Mouse (Mus musculus) C2C12 (cell line): ENCODE data around the gene Cebpa.

Experiments used
- CEBPB ChIP-seq: IDR thresholded peaks from one replicate; pipeline ENCODE4 v1.6.1; 2011; ENCODE audit warnings: low read depth, mild to moderate bottlenecking, control low read depth, moderate library complexity
- CTCF ChIP-seq: IDR thresholded peaks from one replicate; pipeline ENCODE4 v1.5.1; 2011; ENCODE audit not compliant: control insufficient read depth, insufficient read depth, insufficient read length
- MAX ChIP-seq: IDR thresholded peaks from one replicate; pipeline ENCODE4 v1.6.1; 2011; ENCODE audit warnings: mild to moderate bottlenecking, control low read depth
- MYOD1 ChIP-seq: IDR thresholded peaks from one replicate; pipeline ENCODE4 v1.6.1; 2011; ENCODE audit warnings: low read depth; ENCODE audit not compliant: control insufficient read depth, insufficient read length
- MYOG ChIP-seq: IDR thresholded peaks from one replicate; pipeline ENCODE4 v1.6.1; 2011; ENCODE audit not compliant: control insufficient read depth, insufficient read length; ENCODE audit errors: extremely low read depth
- USF1 ChIP-seq: IDR thresholded peaks from one replicate; pipeline ENCODE4 v1.6.1; 2011; ENCODE audit warnings: low read depth, mild to moderate bottlenecking, control low read depth, moderate library complexity

- no peak for TF ChIP-seq CTCF
- TF ChIP-seq CEBPB: no peak
- TF ChIP-seq MYOD1: no peak
- no peak for TF ChIP-seq MAX
- TF ChIP-seq MYOG: no peak
- no peak for TF ChIP-seq USF1
Observed at GRCm38 (mm10) chr7:35156561-35157477, 37.7 kb downstream of the Cebpa start.
